Mouse (Mus musculus) liver, adult 2 months (tissue): ENCODE results near the gene 1110051M20Rik.

Experiments
- CTCF ChIP-seq: fragments of 200-500 bp; IDR thresholded peaks from 2 replicates; pipeline ENCODE4 v1.5.1; 2011; ENCODE audit warnings: low read depth, low read length, control low read depth
- POLR2A ChIP-seq: fragments of 200-500 bp; IDR thresholded peaks from 2 replicates; pipeline ENCODE4 v1.6.1; 2011; ENCODE audit warnings: low read length, control low read depth; ENCODE audit not compliant: insufficient read depth; ENCODE audit errors: extremely low read depth

GRCm38 (mm10) chr2:91354727-91355403, 89.6 kb downstream of the 1110051M20Rik start:
- TF ChIP-seq CTCF (no peak), POLR2A (no peak)
